Mouse (Mus musculus) spleen, adult 2 months (tissue): ENCODE measurements around the gene Ttll2. TPM values are rescaled to one million over a fixed set of nuclear protein-coding genes. Genes with fewer than 3 reads are reported as not detected.

Experiments used
- polyA plus RNA-seq: library from polyadenylated mRNA; depleted of rRNA; stranded (reverse); fragments of >200 nt; gene quantifications from 2 replicates; pipeline ENCODE4 v1.2.3, GENCODE M21; 2012; rRNA removed

Ttll2 gene
- polyA plus RNA-seq, 1 experiment, result not detected

Other genes with a start within 250 kb of the Ttll2 start
- gene Rps6ka2, start 182.6 kb downstream of the Ttll2 start, polyA plus RNA-seq, result 3.1 and 3.4 TPM in 2 replicates
- gene Tcp10a, start 28.1 kb downstream of the Ttll2 start, polyA plus RNA-seq, result not detected in 2 replicates
- gene Gm49630, start 19.3 kb upstream of the Ttll2 start, polyA plus RNA-seq, result not detected in 2 replicates
- not detected in 2 replicates for gene Unc93a2, start 32.8 kb upstream of the Ttll2 start, polyA plus RNA-seq